Mouse (Mus musculus): ENCODE results near the gene Efnb2.

- no peak for TF ChIP-seq POLR2A (IDR thresholded peaks at IDR 0.05; ENCODE audit: borderline replicate concordance, extremely low read depth, low read depth, low read length)
- TF ChIP-seq CTCF (IDR thresholded peaks at IDR 0.05; ENCODE audit: insufficient read depth, low read length): no peak
These were observed 49.1 kb downstream of the Efnb2 start for GRCm38 (mm10) chr8:8611928-8612327.

Measured in lung, adult 2 months (tissue).